Mouse (Mus musculus): ENCODE measurements around the gene Nqo1. TPM values are rescaled to one million over a fixed set of nuclear protein-coding genes. Genes with fewer than 3 reads are reported as not detected.

Gene Nqo1
- polyA plus RNA-seq, 1 experiment = 11.6 TPM

DNA sequence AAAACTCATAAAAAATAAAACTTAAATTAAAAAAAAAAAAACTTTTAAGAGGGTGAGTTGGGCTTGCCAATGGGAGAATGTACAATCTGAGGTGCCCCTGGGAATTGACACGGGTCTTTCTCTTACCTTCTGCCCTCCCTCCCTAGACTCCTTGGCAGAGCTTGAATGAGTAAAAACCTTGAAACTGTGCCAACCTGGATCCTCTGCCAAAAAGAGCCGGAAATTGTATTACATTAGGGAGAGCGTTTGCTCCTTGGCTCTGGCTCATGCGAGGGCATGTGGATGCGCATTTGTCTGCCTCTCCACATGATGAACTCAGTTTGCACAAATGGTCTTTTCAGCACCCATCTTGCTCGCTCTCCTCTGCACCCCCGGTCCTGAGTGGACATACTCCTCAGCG is 13.4 kb downstream of the Nqo1 start:
- no peaks in the 10 kb centered on the region for H3K27me3 ChIP-seq (ENCODE audit: control insufficient read depth, insufficient read depth, insufficient read length)
- no peak overlapping the region for H3K4me2 ChIP-seq (ENCODE audit: low read depth)
- H3K4me3 ChIP-seq = no peak overlapping the region
- no peaks in the 10 kb centered on the region for H3K36me3 ChIP-seq (ENCODE audit: control insufficient read depth, insufficient read depth)
- H3K79me2 ChIP-seq (ENCODE audit: control insufficient read depth, insufficient read depth) = no peaks in the 10 kb centered on the region
- no peak overlapping the region for H3ac ChIP-seq (ENCODE audit: control insufficient read depth, insufficient read length)
- TF ChIP-seq USF1 (IDR thresholded peaks at IDR 0.05; ENCODE audit: low read depth) = no peak

DNA sequence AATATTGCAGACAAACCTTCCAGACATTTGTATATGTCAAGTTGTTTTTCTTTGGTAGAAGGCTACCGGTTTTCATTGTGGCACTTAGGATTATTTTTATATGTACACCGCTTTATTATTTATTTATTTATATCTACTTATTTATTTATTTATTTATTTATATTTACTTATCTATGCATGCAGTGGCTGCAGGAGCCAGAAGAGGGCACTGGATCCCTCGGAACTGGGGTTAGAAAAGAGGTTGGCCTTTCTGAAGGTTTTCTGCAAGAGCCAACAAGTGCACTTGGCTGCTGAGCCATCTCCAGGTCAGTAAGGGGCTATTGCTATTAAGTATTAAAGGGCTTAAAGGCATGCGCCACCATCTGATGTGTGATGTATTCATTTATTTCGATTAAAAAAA is 15.1 kb downstream of the Nqo1 start:
- Histone ChIP-seq H3ac (ENCODE audit: control insufficient read depth, insufficient read length) (no peak overlapping the region), H3K4me2 (ENCODE audit: low read depth) (no peak overlapping the region), H3K4me3 (no peak overlapping the region), H3K36me3 (ENCODE audit: control insufficient read depth, insufficient read depth) (no peaks in the 10 kb centered on the region), H3K27me3 (ENCODE audit: control insufficient read depth, insufficient read depth, insufficient read length) (no peaks in the 10 kb centered on the region), H3K79me2 (ENCODE audit: control insufficient read depth, insufficient read depth) (no peaks in the 10 kb centered on the region)
- TF ChIP-seq E2F4 (IDR thresholded peaks at IDR 0.05; ENCODE audit: insufficient read depth) (no peak), MYOG (IDR thresholded peaks at IDR 0.05; ENCODE audit: control insufficient read depth in 1 of 3, insufficient read depth in 1 of 3, insufficient read length in 2 of 3, low read depth in 2 of 3) (no peak), POLR2AphosphoS2 (IDR thresholded peaks at IDR 0.05; ENCODE audit: insufficient read length, low read depth) (no peak), CEBPB (IDR thresholded peaks at IDR 0.05; ENCODE audit: insufficient read depth, poor library complexity, severe bottlenecking) (no peak), POLR2A (IDR thresholded peaks at IDR 0.05; ENCODE audit: insufficient read length, low read depth) (no peak), TCF12 (IDR thresholded peaks at IDR 0.05; ENCODE audit: insufficient read depth, poor library complexity, severe bottlenecking) (no peak), MYOD1 (IDR thresholded peaks at IDR 0.05; ENCODE audit: control insufficient read depth in 1 of 3, insufficient read length in 2 of 3, low read depth in 2 of 3) (no peak), TCF3 (IDR thresholded peaks at IDR 0.05; ENCODE audit: insufficient read length, low read depth) (no peak)

DNA sequence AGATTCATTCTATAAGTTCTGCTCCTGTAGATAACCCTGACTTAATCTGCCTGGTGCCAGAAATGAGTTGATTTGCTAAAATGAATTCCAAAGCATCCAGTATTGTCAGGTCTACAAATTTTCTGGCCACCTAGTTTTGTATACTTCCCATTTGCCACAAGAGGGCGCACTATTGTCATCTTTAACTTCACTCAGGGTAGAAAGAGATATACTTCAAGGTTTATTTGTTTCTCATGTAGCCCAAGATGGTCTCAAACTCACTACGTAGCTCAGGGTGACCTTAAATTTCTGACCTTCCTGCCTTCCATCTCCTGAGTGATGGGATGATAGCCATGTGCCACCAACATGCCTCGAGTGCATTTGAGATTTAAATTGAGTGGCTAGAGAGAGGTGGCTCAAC is 16.4 kb downstream of the Nqo1 start:
- no peaks in the 10 kb centered on the region for H3K79me2 ChIP-seq (ENCODE audit: control insufficient read depth, insufficient read depth)
- H3K4me3 ChIP-seq = no peak overlapping the region
- H3K4me2 ChIP-seq (ENCODE audit: low read depth) = no peak overlapping the region
- TF ChIP-seq MAX (IDR thresholded peaks at IDR 0.05; ENCODE audit: low read depth) (no peak), CEBPB (IDR thresholded peaks at IDR 0.05; ENCODE audit: insufficient read depth, poor library complexity, severe bottlenecking) (no peak), USF1 (IDR thresholded peaks at IDR 0.05; ENCODE audit: low read depth) (no peak), TCF12 (IDR thresholded peaks at IDR 0.05; ENCODE audit: insufficient read depth, poor library complexity, severe bottlenecking) (no peak), MYOD1 (IDR thresholded peaks at IDR 0.05; ENCODE audit: control insufficient read depth in 1 of 3, insufficient read length in 2 of 3, low read depth in 2 of 3) (no peak), MYOG (IDR thresholded peaks at IDR 0.05; ENCODE audit: control insufficient read depth in 1 of 3, insufficient read depth in 1 of 3, insufficient read length in 2 of 3, low read depth in 2 of 3) (no peak), POLR2AphosphoS2 (IDR thresholded peaks at IDR 0.05; ENCODE audit: insufficient read length, low read depth) (no peak), TCF3 (IDR thresholded peaks at IDR 0.05; ENCODE audit: insufficient read length, low read depth) (no peak), POLR2A (IDR thresholded peaks at IDR 0.05; ENCODE audit: insufficient read length, low read depth) (no peak), E2F4 (IDR thresholded peaks at IDR 0.05; ENCODE audit: insufficient read depth) (no peak), SRF (IDR thresholded peaks at IDR 0.05; ENCODE audit: control insufficient read depth, insufficient read length, low read depth) (no peak), REST (IDR thresholded peaks at IDR 0.05; ENCODE audit: insufficient read depth, insufficient read length) (no peak)
- no peaks in the 10 kb centered on the region for H3K36me3 ChIP-seq (ENCODE audit: control insufficient read depth, insufficient read depth)
- H3ac ChIP-seq (ENCODE audit: control insufficient read depth, insufficient read length) = no peak overlapping the region
- H3K27me3 ChIP-seq (ENCODE audit: control insufficient read depth, insufficient read depth, insufficient read length) = no peaks in the 10 kb centered on the region

DNA sequence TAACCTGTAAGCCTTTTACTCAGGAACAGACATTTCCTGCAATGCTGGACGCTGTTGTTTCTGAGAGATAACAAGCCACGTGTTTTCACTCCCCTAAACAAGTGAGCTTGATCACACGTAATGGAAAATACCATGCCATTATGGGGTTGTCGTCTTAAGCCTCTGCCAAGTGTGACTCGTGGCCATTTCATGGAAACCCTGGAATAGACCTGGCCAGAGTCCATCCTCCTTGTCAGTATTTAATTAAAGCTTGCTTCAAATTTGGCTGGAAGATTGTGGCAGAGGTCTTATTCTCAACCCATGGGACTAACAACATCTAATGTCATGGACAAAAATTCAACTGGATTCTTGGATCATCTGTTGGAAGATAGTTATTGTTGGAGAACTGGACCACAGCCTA is 16.8 kb downstream of the Nqo1 start:
- no peak overlapping the region for H3ac ChIP-seq (ENCODE audit: control insufficient read depth, insufficient read length)
- H3K27me3 ChIP-seq (ENCODE audit: control insufficient read depth, insufficient read depth, insufficient read length) = no peaks in the 10 kb centered on the region
- no peaks in the 10 kb centered on the region for H3K36me3 ChIP-seq (ENCODE audit: control insufficient read depth, insufficient read depth)
- no peaks in the 10 kb centered on the region for H3K79me2 ChIP-seq (ENCODE audit: control insufficient read depth, insufficient read depth)
- H3K4me2 ChIP-seq (ENCODE audit: low read depth) = no peak overlapping the region
- H3K4me3 ChIP-seq = no peak overlapping the region
- TF ChIP-seq POLR2AphosphoS2 (IDR thresholded peaks at IDR 0.05; ENCODE audit: insufficient read length, low read depth) (no peak), USF1 (IDR thresholded peaks at IDR 0.05; ENCODE audit: low read depth) (no peak), MAX (IDR thresholded peaks at IDR 0.05; ENCODE audit: low read depth) (no peak), E2F4 (IDR thresholded peaks at IDR 0.05; ENCODE audit: insufficient read depth) (no peak), MYOD1 (IDR thresholded peaks at IDR 0.05; ENCODE audit: control insufficient read depth in 1 of 3, insufficient read length in 2 of 3, low read depth in 2 of 3) (no peak), POLR2A (IDR thresholded peaks at IDR 0.05; ENCODE audit: insufficient read length, low read depth) (no peak), SRF (IDR thresholded peaks at IDR 0.05; ENCODE audit: control insufficient read depth, insufficient read length, low read depth) (no peak), REST (IDR thresholded peaks at IDR 0.05; ENCODE audit: insufficient read depth, insufficient read length) (no peak), CEBPB (IDR thresholded peaks at IDR 0.05; ENCODE audit: insufficient read depth, poor library complexity, severe bottlenecking) (no peak), TCF3 (IDR thresholded peaks at IDR 0.05; ENCODE audit: insufficient read length, low read depth) (no peak)

DNA sequence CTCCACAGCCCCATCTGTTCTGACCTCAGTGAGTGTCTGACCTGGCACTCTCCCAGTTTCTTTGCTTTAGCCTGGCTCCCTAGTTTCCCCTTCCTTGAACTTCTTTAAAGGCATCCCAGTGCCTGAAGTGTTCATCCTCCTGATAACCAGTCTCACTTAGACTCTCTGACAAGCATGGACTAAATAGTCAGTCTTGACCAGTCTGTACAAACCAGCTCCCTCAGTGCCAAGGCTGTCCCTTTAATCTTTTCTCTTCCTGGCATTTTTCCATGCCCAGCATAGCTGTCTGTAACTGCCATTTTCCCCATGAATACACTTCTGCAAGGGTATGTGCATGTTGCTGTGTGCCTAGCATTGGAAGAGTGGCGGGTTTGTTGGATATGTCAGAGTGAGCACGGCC is 17.9 kb downstream of the Nqo1 start:
- H3ac ChIP-seq (ENCODE audit: control insufficient read depth, insufficient read length) = no peak overlapping the region
- no peaks in the 10 kb centered on the region for H3K79me2 ChIP-seq (ENCODE audit: control insufficient read depth, insufficient read depth)
- H3K36me3 ChIP-seq (ENCODE audit: control insufficient read depth, insufficient read depth) = no peaks in the 10 kb centered on the region
- no peak overlapping the region for H3K4me3 ChIP-seq
- no peaks in the 10 kb centered on the region for H3K27me3 ChIP-seq (ENCODE audit: control insufficient read depth, insufficient read depth, insufficient read length)
- H3K4me2 ChIP-seq (ENCODE audit: low read depth) = no peak overlapping the region
- TF ChIP-seq POLR2A (IDR thresholded peaks at IDR 0.05; ENCODE audit: insufficient read length, low read depth) = no peak
- TF ChIP-seq TCF12 (IDR thresholded peaks at IDR 0.05; ENCODE audit: insufficient read depth, poor library complexity, severe bottlenecking) = no peak
- TF ChIP-seq E2F4 (IDR thresholded peaks at IDR 0.05; ENCODE audit: insufficient read depth) = no peak
- TF ChIP-seq MAX (IDR thresholded peaks at IDR 0.05; ENCODE audit: low read depth) = no peak
- TF ChIP-seq MYOD1 (IDR thresholded peaks at IDR 0.05; ENCODE audit: control insufficient read depth in 1 of 3, insufficient read length in 2 of 3, low read depth in 2 of 3) = no peak
- TF ChIP-seq REST (IDR thresholded peaks at IDR 0.05; ENCODE audit: insufficient read depth, insufficient read length) = no peak
- no peak for TF ChIP-seq MYOG (IDR thresholded peaks at IDR 0.05; ENCODE audit: control insufficient read depth in 1 of 3, insufficient read depth in 1 of 3, insufficient read length in 2 of 3, low read depth in 2 of 3)
- no peak for TF ChIP-seq TCF3 (IDR thresholded peaks at IDR 0.05; ENCODE audit: insufficient read length, low read depth)

Data from myocyte (in vitro differentiated cells).